Mouse (Mus musculus): ENCODE results near the gene Prmt1. TPM values are rescaled to one million over a fixed set of nuclear protein-coding genes. Genes with fewer than 3 reads are reported as not detected.
A peak's percentile ranks its signal among the peaks of the same experiment; 100 is the strongest.

The Prmt1 gene
- polyA plus RNA-seq, 1 experiment from 2014 or later: 909 TPM

GRCm38 (mm10) chr7:44985595-44986191 is 675 bp downstream of the Prmt1 start:
- H3K27me3 ChIP-seq (ENCODE audit: poor library complexity, severe bottlenecking): no peaks in the 10 kb centered on the region
- DNase-seq (ENCODE audit: extremely low spot score, low spot score): peak; percentile 88
- peak overlapping the region; percentile 99 for H3K27ac ChIP-seq
- WGBS: under 1% methylated on average over 45 of the region's 45 CpGs
- H3K4me1 ChIP-seq: peaks cover 42% of the 10 kb centered on the region
- H3K4me3 ChIP-seq: peak overlapping the region; percentile 97
- no peaks in the 10 kb centered on the region for H3K9me3 ChIP-seq
- peaks cover 71% of the 10 kb centered on the region for H3K36me3 ChIP-seq (replicated peaks)

- no peak for DNase-seq (ENCODE audit: extremely low spot score, low spot score)
- H3K4me3 ChIP-seq: peak overlapping the region; percentile 97
- H3K36me3 ChIP-seq (replicated peaks): peaks cover 71% of the 10 kb centered on the region
- no peaks in the 10 kb centered on the region for H3K9me3 ChIP-seq
- H3K4me1 ChIP-seq: peaks cover 42% of the 10 kb centered on the region
- no peaks in the 10 kb centered on the region for H3K27me3 ChIP-seq (ENCODE audit: poor library complexity, severe bottlenecking)
- peak overlapping the region; percentile 99 for H3K27ac ChIP-seq
- 59% methylated on average over 3 of the region's 3 CpGs for WGBS
Measured at GRCm38 (mm10) chr7:44984833-44985164, 1.6 kb downstream of the Prmt1 start.

DNA sequence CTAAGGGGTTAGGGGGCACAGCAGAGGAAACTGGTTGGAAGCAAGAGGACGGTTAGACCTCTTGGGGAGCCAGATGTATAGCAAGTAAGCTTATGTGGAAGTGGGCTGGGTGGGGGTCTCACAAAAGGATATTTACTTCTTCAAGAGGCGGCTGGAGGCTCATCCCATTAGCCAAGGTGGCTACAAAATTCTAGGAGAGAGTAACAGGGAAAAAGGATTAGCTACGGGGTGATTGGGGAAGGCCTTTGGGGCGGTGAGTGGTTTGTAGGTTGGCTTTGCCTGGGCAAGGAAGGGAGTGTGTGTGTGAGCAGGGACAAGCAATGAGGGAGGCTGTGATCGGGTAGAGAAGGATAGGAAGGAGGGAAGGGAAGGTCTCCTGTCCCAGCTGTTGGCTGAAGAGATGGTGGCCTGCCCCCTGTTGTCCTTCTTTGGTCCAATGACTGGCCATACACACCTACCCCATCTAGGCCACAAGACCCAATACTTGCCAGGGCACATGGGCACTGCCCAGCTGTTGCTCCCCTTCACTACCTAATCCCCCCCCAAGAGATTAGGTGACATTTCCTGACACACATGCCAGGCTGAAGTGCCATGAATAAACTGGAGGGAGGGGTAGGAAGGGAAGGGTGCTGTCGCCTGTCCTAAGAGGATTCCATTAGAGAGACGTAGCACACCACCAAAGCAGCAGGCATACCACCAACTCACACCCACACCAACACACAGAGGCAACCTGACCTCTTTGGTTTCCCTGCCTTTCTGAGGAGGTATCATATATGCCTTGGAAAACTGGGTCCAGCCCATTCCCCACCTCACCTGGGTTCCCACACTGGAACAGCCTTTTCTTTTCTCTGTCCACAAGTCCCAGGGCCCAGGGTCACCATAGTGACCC is 2.2 kb downstream of the Prmt1 start:
- H3K36me3 ChIP-seq (replicated peaks): peaks cover 71% of the 10 kb centered on the region
- 84% methylated on average over 7 of the region's 7 CpGs for WGBS

DNA sequence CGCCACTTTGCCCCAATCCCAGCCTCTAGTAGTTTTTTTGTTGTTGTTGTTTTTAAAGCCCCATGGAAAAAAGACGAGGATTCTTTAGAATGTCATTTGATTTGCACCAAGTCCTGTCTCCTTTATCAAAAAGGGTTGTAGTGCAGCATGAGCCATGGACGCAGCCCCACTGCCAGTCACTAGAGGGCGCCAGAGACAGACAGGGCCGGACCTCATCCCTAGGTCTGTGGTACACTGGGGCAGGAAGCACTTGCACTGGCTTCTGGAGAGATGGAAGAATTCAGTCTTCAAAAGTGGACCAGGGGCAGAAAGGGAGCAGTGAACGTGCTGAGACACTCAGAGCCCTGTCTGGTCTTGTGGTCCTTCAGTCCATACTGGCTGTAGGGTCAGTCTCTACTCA is 3.3 kb downstream of the Prmt1 start:
- 42% methylated on average over 6 of the region's 6 CpGs for WGBS
- Histone ChIP-seq H3K27me3 (ENCODE audit: poor library complexity, severe bottlenecking) (no peaks in the 10 kb centered on the region), H3K9me3 (no peaks in the 10 kb centered on the region), H3K4me3 (peak overlapping the region; percentile 97), H3K27ac (0 out of 2 replicates have a peak overlapping the region, but pooled peaks have one; percentile 44), H3K36me3 (replicated peaks) (peaks cover 73% of the 10 kb centered on the region), H3K4me1 (peaks cover 32% of the 10 kb centered on the region)
- peak; percentile 87 for DNase-seq (ENCODE audit: extremely low spot score, low spot score)

More for the DNA sequence above, 2.2 kb downstream of the Prmt1 start:
- peak overlapping the region; percentile 99; the same call in 1 of the 2 replicates for H3K27ac ChIP-seq
- DNase-seq (ENCODE audit: extremely low spot score, low spot score): no peak
- peak overlapping the region; percentile 97 for H3K4me3 ChIP-seq
- H3K4me1 ChIP-seq: peaks cover 40% of the 10 kb centered on the region
- H3K27me3 ChIP-seq (ENCODE audit: poor library complexity, severe bottlenecking): no peaks in the 10 kb centered on the region
- H3K9me3 ChIP-seq: no peaks in the 10 kb centered on the region

DNA sequence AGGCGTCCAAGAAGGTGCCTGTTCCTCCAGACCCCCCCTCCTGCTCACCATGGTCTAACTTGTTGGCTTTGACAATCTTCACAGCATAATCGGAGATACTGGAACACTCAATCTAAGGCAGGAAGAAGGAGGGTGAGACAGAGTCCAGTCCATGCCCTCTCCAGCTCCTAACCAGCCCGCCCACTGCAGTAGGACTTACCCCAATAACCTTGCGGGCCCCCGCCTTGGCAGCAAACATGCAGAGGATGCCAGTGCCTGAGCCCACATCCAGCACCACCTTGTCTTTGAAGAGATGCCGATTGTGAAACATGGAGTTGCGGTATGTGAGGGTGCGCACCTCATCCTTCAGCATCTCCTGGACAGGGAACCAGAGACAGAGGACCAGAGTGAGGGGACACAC is 4.8 kb downstream of the Prmt1 start:
- H3K9me3 ChIP-seq: no peaks in the 10 kb centered on the region
- no peak for DNase-seq (ENCODE audit: extremely low spot score, low spot score)
- no peak overlapping the region for H3K4me3 ChIP-seq
- no peak overlapping the region for H3K27ac ChIP-seq
- peaks cover 85% of the 10 kb centered on the region for H3K36me3 ChIP-seq (replicated peaks)
- no peaks in the 10 kb centered on the region for H3K27me3 ChIP-seq (ENCODE audit: poor library complexity, severe bottlenecking)
- 94% methylated on average over 8 of the region's 8 CpGs for WGBS
- H3K4me1 ChIP-seq: peaks cover 27% of the 10 kb centered on the region

GRCm38 (mm10) chr7:44978300-44978699 is 8.1 kb downstream of the Prmt1 start:
- 87% methylated on average over 3 of the region's 3 CpGs for WGBS
- peaks cover 81% of the 10 kb centered on the region for H3K36me3 ChIP-seq (replicated peaks)
- DNase-seq (ENCODE audit: extremely low spot score, low spot score): no peak

DNA sequence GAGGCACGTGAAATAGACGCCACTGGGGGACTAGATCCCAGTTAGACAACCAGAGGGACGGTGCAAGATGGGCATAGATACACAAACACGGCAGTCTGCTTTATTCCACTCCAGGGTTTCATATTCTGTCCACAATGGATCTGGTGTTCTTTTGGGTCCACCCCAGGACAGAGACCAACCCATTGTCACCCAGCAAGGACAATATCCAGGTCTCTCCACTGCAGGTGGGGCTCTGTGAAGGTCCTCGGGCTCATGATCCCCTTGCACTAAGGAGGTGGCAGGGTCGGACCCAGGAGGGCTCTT is 11.3 kb downstream of the Prmt1 start:
- H3K4me1 ChIP-seq: peaks cover 46% of the 10 kb centered on the region
- no peaks in the 10 kb centered on the region for H3K9me3 ChIP-seq
- H3K36me3 ChIP-seq (replicated peaks): peaks cover 51% of the 10 kb centered on the region
- peak overlapping the region; percentile 58 for H3K4me3 ChIP-seq
- DNase-seq (ENCODE audit: extremely low spot score, low spot score): no peak
- peak overlapping the region; percentile 81; the same call in 1 of the 2 replicates for H3K27ac ChIP-seq
- 28% methylated on average over 6 of the region's 6 CpGs for WGBS
- H3K27me3 ChIP-seq (ENCODE audit: poor library complexity, severe bottlenecking): no peaks in the 10 kb centered on the region

More at GRCm38 (mm10) chr7:44978300-44978699, 8.1 kb downstream of the Prmt1 start:
- Histone ChIP-seq H3K27ac (no peak overlapping the region), H3K9me3 (no peaks in the 10 kb centered on the region), H3K27me3 (ENCODE audit: poor library complexity, severe bottlenecking) (no peaks in the 10 kb centered on the region), H3K4me3 (peak overlapping the region; percentile 1; the same call in 1 of the 2 replicates), H3K4me1 (peaks cover 27% of the 10 kb centered on the region)

DNA sequence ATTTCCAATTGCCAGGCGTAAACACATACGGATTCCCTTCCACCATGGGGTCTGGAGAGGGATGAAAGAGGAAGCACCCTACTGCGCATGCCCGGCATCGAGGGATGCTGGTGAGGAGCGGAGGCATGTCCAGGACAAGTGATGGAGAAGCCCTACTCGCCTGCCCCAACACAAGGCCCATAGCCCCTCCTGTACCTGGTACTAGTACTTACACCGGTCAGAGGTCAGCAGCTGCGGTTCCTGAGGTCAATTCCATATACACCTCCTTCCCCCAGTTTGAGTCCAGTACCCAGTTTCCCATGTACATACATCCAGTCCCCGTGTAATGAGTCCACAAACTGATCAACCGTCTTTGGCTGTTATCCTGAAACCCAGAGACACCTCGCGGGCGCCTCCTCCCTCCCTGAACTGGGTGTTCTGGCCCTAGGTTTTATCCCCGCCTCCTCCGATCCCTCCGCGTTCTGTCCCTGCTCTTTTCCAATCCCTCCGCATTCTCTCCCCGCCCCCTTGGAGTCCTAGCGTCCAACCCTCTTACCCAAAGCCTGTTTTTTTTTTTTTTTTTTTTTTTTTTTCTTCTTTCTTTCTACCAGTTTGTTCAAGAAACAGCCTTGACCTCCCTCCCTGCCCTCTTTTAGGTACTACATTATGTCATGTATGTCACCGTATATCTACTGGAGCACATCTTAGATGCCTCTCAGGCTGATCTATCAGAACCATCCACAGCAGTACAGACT is 11.8 kb downstream of the Prmt1 start, which contains the start of gene Cpt1c:
Cpt1c (minus strand) TSS at position 469 of the 734 bp plus-strand sequence.
- Histone ChIP-seq H3K9me3 (no peaks in the 10 kb centered on the region), H3K36me3 (replicated peaks) (peaks cover 45% of the 10 kb centered on the region), H3K4me3 (peak within 1 kb of the TSS; percentile 58), H3K27ac (peak within 1 kb of the TSS; percentile 81), H3K4me1 (peaks cover 51% of the 10 kb centered on the region), H3K27me3 (ENCODE audit: poor library complexity, severe bottlenecking) (no peaks in the 10 kb centered on the region)
- 1% methylated on average over 22 of the region's 22 CpGs for WGBS
- peak; percentile 83 for DNase-seq (ENCODE audit: extremely low spot score, low spot score)

- no peak for DNase-seq (ENCODE audit: extremely low spot score, low spot score)
- Histone ChIP-seq H3K27me3 (ENCODE audit: poor library complexity, severe bottlenecking) (no peaks in the 10 kb centered on the region), H3K9me3 (no peaks in the 10 kb centered on the region), H3K4me1 (peaks cover 53% of the 10 kb centered on the region), H3K36me3 (replicated peaks) (peaks cover 36% of the 10 kb centered on the region), H3K4me3 (peak overlapping the region; percentile 58), H3K27ac (peak overlapping the region; percentile 81)
- WGBS: 40% methylated on average over 14 of the region's 14 CpGs
Measured at GRCm38 (mm10) chr7:44973415-44974130, 12.8 kb downstream of the Prmt1 start.

GRCm38 (mm10) chr7:44971142-44971541 is 15.2 kb downstream of the Prmt1 start:
- DNase-seq (ENCODE audit: extremely low spot score, low spot score): no peak
- Histone ChIP-seq H3K9me3 (no peaks in the 10 kb centered on the region), H3K36me3 (replicated peaks) (peaks cover 25% of the 10 kb centered on the region), H3K4me1 (peaks cover 53% of the 10 kb centered on the region), H3K27me3 (ENCODE audit: poor library complexity, severe bottlenecking) (no peaks in the 10 kb centered on the region), H3K27ac (peak overlapping the region; percentile 89), H3K4me3 (peak overlapping the region; percentile 68)
- 82% methylated on average over 7 of the region's 7 CpGs for WGBS

GRCm38 (mm10) chr7:44970231-44970691 is 16.1 kb downstream of the Prmt1 start:
- under 1% methylated on average over 36 of the region's 36 CpGs for WGBS
- H3K27ac ChIP-seq: peak overlapping the region; percentile 89
- H3K36me3 ChIP-seq (replicated peaks): peaks cover 25% of the 10 kb centered on the region
- H3K9me3 ChIP-seq: no peaks in the 10 kb centered on the region
- H3K4me1 ChIP-seq: peaks cover 50% of the 10 kb centered on the region
- DNase-seq (ENCODE audit: extremely low spot score, low spot score): peak; percentile 91
- H3K27me3 ChIP-seq (ENCODE audit: poor library complexity, severe bottlenecking): no peaks in the 10 kb centered on the region
- H3K4me3 ChIP-seq: peak overlapping the region; percentile 68

DNA sequence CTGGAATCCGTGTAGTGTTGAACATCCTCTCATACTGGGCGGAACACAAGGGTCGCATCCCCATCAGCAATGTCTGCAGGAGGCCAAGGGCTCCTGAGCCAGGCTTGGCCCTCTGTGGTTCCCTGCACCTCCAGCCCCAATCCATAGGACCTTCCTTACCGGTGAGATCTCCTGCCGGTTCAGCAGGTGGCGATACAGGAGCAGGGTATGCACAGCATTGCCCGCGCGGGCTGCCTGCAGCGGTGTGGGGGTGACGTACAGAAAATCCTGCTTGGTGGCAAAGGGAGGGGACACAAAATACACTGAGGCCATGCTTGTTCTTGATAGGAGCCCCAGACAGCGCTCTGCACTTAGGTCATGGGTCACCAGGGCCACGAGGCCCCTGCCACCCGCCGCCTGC is 19.7 kb downstream of the Prmt1 start:
- no peaks in the 10 kb centered on the region for H3K9me3 ChIP-seq
- no peak overlapping the region for H3K4me3 ChIP-seq
- no peak for DNase-seq (ENCODE audit: extremely low spot score, low spot score)
- 80% methylated on average over 15 of the region's 15 CpGs for WGBS
- H3K27ac ChIP-seq: no peak overlapping the region
- H3K27me3 ChIP-seq (ENCODE audit: poor library complexity, severe bottlenecking): no peaks in the 10 kb centered on the region
- H3K36me3 ChIP-seq (replicated peaks): peaks cover 54% of the 10 kb centered on the region
- H3K4me1 ChIP-seq: peaks cover 23% of the 10 kb centered on the region
